Mouse (Mus musculus) G1E (cell line): ENCODE results near the gene Gm12695. TPM values are rescaled to one million over a fixed set of nuclear protein-coding genes. Genes with fewer than 3 reads are reported as not detected.

Source experiments
- ATAC-seq: 2 replicates; pipeline ENCODE4 v1.8.0; 2016; ENCODE audit warnings: mild to moderate bottlenecking; ENCODE audit not compliant: insufficient number of reproducible peaks, poor library complexity, low FRiP score, severe bottlenecking; ENCODE audit errors: extremely low read depth
- DNase-seq: peaks from one replicate; pipeline ENCODE4 v3.0.0; 2012; ENCODE audit warnings: low spot score
- H3K27me3 ChIP-seq: 2 replicates; pipeline ENCODE4 v1.6.1; 2012; ENCODE audit warnings: mild to moderate bottlenecking, low read length, inconsistent platforms; ENCODE audit not compliant: insufficient read depth
- H3K36me3 ChIP-seq: replicated peaks from 2 replicates; pipeline ENCODE3; 2012; ENCODE audit warnings: mild to moderate bottlenecking, inconsistent platforms
- H3K4me1 ChIP-seq: 2 replicates; pipeline ENCODE4 v1.6.1; 2012; ENCODE audit warnings: low read depth, low read length, inconsistent platforms, mixed read lengths; ENCODE audit not compliant: insufficient read depth
- H3K4me3 ChIP-seq: 2 replicates; pipeline ENCODE4 v1.5.1; 2012; ENCODE audit warnings: low read depth, mild to moderate bottlenecking, inconsistent platforms, low read length, moderate library complexity, mixed read lengths
- H3K9me3 ChIP-seq: replicated peaks from 2 replicates; pipeline ENCODE4 v1.6.1; 2012; ENCODE audit warnings: inconsistent platforms
- CTCF ChIP-seq: IDR thresholded peaks from 2 replicates; pipeline ENCODE4 v1.5.1; 2012; ENCODE audit warnings: low read depth, low read length, inconsistent platforms, mixed read lengths
- GATA1 ChIP-seq: IDR thresholded peaks from 2 replicates; pipeline ENCODE4 v1.6.1; 2012; ENCODE audit warnings: borderline replicate concordance, low read length, inconsistent platforms, mixed read lengths
- GATA2 ChIP-seq: IDR thresholded peaks from 2 replicates; pipeline ENCODE4 v1.6.1; 2012; ENCODE audit warnings: low read depth, low read length, inconsistent platforms, borderline replicate concordance
- POLR2AphosphoS5 ChIP-seq: IDR thresholded peaks from 2 replicates; pipeline ENCODE4 v1.6.1; 2012; ENCODE audit warnings: low read depth, low read length, inconsistent platforms; ENCODE audit not compliant: insufficient replicate concordance
- TAL1 ChIP-seq: conservative IDR thresholded peaks from 2 replicates; pipeline ENCODE4 v1.6.1; 2012; ENCODE audit warnings: low read depth, low read length, inconsistent platforms, mixed read lengths
- polyA plus RNA-seq: library from polyadenylated mRNA; stranded (reverse); fragments of >175 nt; gene quantifications from 2 replicates; pipeline ENCODE4 v1.2.3, GENCODE M21; 2012
- total RNA-seq, 2 experiments: library from RNA; stranded (forward) in 1 of 2; stranded (reverse) in 1 of 2; fragments of 200-1000 nt in 1 of 2; fragments of >200 nt in 1 of 2; fragmentation: Nextera tagmentation in 1 of 2; gene quantifications; 2 replicates each; pipeline ENCODE4 v1.2.3; 2014 to 2017

Gene Gm12695
- total and polyA plus RNA-seq, 3 experiments, result not detected

DNA sequence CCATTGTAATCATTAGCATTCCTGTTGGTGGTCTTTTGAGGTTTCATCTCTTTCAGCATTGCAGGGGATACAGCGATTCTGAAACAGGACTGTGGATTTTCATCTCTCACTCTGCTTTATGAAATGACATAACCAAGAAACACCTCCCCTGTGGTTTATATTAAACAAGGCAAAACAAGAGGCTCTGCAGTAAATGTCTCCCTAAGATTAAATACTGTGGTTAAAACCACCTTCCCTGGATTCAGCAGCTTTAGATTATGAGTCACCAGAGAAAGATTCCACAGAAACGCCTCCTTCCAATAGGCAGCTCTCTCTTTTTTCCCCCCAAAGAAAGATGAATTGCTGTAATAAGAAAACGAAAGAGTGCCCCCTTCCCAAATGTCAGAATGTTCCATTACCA, 4.9 kb upstream of the Gm12695 start:
- Histone ChIP-seq H3K4me3 (no peak overlapping the region), H3K9me3 (peaks cover 7% of the 10 kb centered on the region), H3K4me1 (no peaks in the 10 kb centered on the region), H3K27me3 (no peaks in the 10 kb centered on the region), H3K36me3 (no peaks in the 10 kb centered on the region)
- DNase-seq (no peak), ATAC-seq (no peak)
- TF ChIP-seq CTCF, result no peak
- TF ChIP-seq TAL1, result no peak
- no peak for TF ChIP-seq POLR2AphosphoS5
- TF ChIP-seq GATA1, result no peak

DNA sequence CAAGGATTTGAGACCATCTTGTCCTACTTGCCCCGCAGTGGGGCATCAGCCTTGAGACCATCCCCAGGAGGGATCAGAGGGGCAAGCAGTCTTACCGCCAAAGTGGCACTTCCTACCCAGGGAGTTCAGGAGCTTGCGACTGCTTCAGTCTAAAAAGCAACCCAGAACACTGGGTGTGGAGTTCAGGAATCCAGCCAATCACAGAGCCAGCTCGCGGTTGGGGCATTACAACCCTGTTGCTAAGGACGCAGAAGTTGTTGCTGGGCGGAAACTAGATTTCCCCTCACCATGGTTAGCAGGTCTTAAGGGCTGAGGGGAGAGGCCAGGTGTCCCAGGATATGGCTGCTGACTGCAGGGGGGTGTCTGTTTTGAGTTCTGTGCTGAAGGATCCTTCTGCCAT, 1.6 kb upstream of the Gm12695 start:
- TF ChIP-seq CTCF (no peak), GATA1 (no peak), GATA2 (no peak), POLR2AphosphoS5 (no peak), TAL1 (no peak)
- H3K4me1 ChIP-seq, result no peaks in the 10 kb centered on the region
- DNase-seq (no peak), ATAC-seq (no peak)
- H3K27me3 ChIP-seq, result no peaks in the 10 kb centered on the region
- peaks cover 7% of the 10 kb centered on the region for H3K9me3 ChIP-seq
- H3K36me3 ChIP-seq, result no peaks in the 10 kb centered on the region
- no peak overlapping the region for H3K4me3 ChIP-seq

DNA sequence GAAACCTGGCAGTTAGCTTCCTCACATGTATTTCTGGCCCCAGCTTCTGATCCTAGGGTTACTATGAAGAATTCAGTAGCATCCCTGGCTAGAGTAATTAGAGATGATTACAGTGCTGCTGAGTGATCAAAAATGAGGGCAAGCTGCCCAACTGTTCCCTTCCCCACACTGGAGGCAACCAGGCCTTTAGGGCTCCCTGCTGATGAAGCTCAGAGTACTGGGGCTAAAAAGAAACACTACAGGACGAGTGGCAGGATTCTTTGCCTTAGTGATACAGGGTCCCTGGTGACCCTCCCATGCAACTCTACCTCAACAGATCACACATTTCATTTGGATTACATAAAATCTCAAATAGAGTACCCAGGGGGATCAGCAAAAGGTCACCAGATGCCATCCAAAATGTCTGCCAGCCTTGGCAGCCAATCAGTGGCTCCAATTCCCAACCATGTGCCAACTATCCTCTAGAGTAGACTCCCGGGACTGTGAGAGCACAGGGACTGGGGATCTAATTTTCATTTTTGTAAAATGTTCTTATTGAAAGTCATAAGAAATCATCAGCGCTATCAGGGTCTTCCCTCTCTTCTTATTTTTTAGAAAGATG, 11.9 kb downstream of the Gm12695 start:
- TF ChIP-seq GATA1 (no peak), GATA2 (no peak), CTCF (no peak), TAL1 (no peak), POLR2AphosphoS5 (no peak)
- peaks cover 5% of the 10 kb centered on the region; the same call in 1 of the 2 replicates for H3K9me3 ChIP-seq
- no peaks in the 10 kb centered on the region for H3K27me3 ChIP-seq
- DNase-seq, result no peak
- no peaks in the 10 kb centered on the region for H3K4me1 ChIP-seq
- no peak overlapping the region for H3K4me3 ChIP-seq
- H3K36me3 ChIP-seq, result no peaks in the 10 kb centered on the region
- no peak for ATAC-seq

DNA sequence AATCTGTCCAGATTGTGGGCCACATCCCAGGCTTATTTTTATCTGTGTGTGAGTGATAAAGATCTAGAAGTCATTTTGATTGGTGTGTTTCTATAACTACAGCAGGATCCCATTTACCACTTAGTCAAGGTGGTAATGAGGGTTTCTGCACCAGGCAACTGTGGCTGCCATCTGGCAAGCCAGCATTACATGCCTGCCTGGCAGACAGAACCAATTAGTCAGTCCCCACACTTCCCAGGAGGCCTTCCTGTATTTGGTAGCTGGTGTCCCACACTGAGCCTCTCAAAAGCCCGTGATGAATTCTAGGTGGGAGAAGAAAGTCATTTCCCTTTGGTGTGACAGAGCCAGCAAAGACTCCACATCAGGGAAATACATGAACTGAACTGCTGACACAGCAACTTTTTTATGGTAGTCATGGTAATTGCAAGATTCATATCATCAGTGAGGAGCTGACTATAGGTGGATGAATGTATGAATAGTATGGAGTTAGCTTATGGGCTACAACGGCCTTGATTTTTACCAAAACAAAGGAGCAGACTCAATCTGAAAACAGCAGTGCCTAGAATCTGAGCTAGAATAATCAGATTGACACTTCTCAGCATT, 18.5 kb downstream of the Gm12695 start:
- TF ChIP-seq TAL1 (no peak), GATA2 (no peak), CTCF (no peak), POLR2AphosphoS5 (no peak)
- H3K27me3 ChIP-seq, result no peaks in the 10 kb centered on the region
- no peak for ATAC-seq
- H3K9me3 ChIP-seq, result 0 out of 2 replicates have a peak, but pooled peaks cover 3% of the 10 kb centered on the region
- no peaks in the 10 kb centered on the region for H3K36me3 ChIP-seq
- H3K4me1 ChIP-seq, result no peaks in the 10 kb centered on the region
- no peak for DNase-seq
- no peak overlapping the region for H3K4me3 ChIP-seq

DNA sequence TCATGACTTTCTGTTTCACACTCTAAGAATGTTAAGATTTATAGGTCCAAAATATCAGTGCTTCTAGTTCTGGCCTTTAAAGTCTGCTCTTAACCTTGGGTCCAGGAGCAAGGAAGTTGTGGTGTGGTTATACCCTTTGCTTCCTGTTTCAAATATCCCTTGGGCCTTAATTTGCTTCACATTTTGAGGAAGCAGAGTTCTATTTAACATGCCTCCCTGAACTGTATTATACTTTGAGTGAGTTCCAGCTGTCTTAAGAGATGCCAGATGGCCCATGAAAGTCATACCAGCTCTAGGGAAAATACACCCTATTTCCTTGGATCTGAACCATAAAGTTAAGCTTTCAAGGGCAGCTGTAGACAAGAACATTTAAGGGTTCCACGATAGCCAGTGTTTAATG, 33.0 kb downstream of the Gm12695 start:
- DNase-seq, result no peak
- TF ChIP-seq GATA2 (no peak), CTCF (no peak), POLR2AphosphoS5 (no peak), GATA1 (no peak), TAL1 (no peak)
- ATAC-seq, result no peak
- Histone ChIP-seq H3K27me3 (no peaks in the 10 kb centered on the region), H3K4me1 (no peaks in the 10 kb centered on the region), H3K9me3 (no peaks in the 10 kb centered on the region), H3K36me3 (no peaks in the 10 kb centered on the region), H3K4me3 (no peak overlapping the region)

DNA sequence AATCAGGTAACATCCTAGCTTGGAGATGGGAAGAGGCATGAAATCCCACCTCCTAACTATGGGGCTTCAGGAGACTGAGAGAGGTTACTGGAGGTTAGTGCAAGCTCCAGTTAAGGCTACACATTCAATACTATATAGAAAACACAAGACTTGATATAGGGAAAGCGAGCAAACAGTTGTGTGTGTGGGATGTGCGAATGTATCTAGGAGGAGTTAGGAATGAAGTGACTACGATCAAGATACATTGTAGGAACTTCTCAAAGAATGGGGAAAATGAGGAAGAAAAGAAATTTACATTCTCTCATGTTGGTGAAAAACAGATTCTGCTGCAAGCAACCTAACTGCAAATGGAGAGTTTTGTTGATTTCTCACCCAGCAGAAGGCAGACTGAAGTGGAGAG, 44.5 kb downstream of the Gm12695 start:
- Histone ChIP-seq H3K36me3 (no peaks in the 10 kb centered on the region), H3K4me3 (no peak overlapping the region), H3K27me3 (no peaks in the 10 kb centered on the region), H3K9me3 (no peaks in the 10 kb centered on the region), H3K4me1 (no peaks in the 10 kb centered on the region)
- ATAC-seq, result no peak
- no peak for TF ChIP-seq CTCF
- no peak for TF ChIP-seq POLR2AphosphoS5
- no peak for TF ChIP-seq GATA1
- no peak for TF ChIP-seq TAL1
- no peak for TF ChIP-seq GATA2
- DNase-seq, result no peak

DNA sequence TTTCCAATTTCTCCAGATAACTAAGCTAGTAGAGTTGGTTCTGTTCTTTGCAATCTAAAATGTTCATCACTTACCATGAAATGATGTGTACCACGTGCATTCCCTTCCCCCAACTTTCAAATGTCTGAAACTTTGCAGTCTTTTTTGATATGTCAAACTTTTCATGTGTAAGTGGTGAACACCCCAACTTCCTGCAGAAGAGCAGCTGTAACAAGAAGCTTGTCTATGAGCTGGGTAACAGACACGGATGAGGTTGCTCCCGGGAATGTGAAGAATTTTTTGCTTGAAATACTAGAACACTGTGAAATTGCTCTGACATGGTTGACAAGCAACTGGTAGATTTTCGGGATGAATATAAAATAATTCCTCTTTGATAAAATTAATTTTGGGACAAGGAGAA, 55.7 kb downstream of the Gm12695 start:
- no peak overlapping the region for H3K4me3 ChIP-seq
- TF ChIP-seq TAL1 (no peak), POLR2AphosphoS5 (no peak), CTCF (no peak), GATA1 (no peak), GATA2 (no peak)
- H3K27me3 ChIP-seq, result no peaks in the 10 kb centered on the region
- H3K36me3 ChIP-seq, result no peaks in the 10 kb centered on the region
- ATAC-seq (no peak), DNase-seq (no peak)
- H3K9me3 ChIP-seq, result no peaks in the 10 kb centered on the region
- no peaks in the 10 kb centered on the region for H3K4me1 ChIP-seq
